Mouse (Mus musculus): ENCODE measurements around the gene Hist1h3f. TPM values are rescaled to one million over a fixed set of nuclear protein-coding genes. Genes with fewer than 3 reads are reported as not detected.

The Hist1h3f gene
- total and polyA plus RNA-seq, 2 experiments from 2014 or later = 0.45 to 441 TPM

GRCm38 (mm10) chr13:23581408-23582218 is 37.8 kb downstream of the Hist1h3f start, which contains the start of gene Hist1h4d:
Hist1h4d (plus strand) TSS chr13:23581598.
- Histone ChIP-seq H3K9ac (replicated peaks; ENCODE audit: low read depth, low read length) (peak within 1 kb of the TSS; percentile 32; the same call in 1 of the 2 replicates), H3K4me1 (ENCODE audit: control insufficient read depth, insufficient read depth) (peaks cover 22% of the 10 kb centered on the region; the same call in 1 of the 2 replicates), H3K27me3 (ENCODE audit: control insufficient read depth, insufficient read depth, low read length) (no peaks in the 10 kb centered on the region), H3K9me3 (replicated peaks; ENCODE audit: control insufficient read depth, low read length) (no peaks in the 10 kb centered on the region), H3K27ac (ENCODE audit: low read depth) (peak within 1 kb of the TSS; percentile 63), H3K4me3 (ENCODE audit: low read depth, low read length) (peak within 1 kb of the TSS; percentile 35), H3K4me2 (ENCODE audit: low read depth, low read length) (peak within 1 kb of the TSS; percentile 57), H3K36me3 (replicated peaks; ENCODE audit: control insufficient read depth, insufficient read depth, low read length) (no peaks in the 10 kb centered on the region)
- peak; percentile 94 for DNase-seq (ENCODE audit: low spot score)
- TF ChIP-seq CTCF (IDR thresholded peaks at IDR 0.05; ENCODE audit: low read depth) (no peak), EP300 (IDR thresholded peaks at IDR 0.05; ENCODE audit: low read depth) (peak; percentile 96)
- ATAC-seq (ENCODE audit: insufficient read depth, low read depth) = peak; percentile 84
- WGBS = under 1% methylated on average over 43 of the region's 43 CpGs

- 29% methylated on average over 6 of the region's 6 CpGs for WGBS
- no peaks in the 10 kb centered on the region for H3K27me3 ChIP-seq (ENCODE audit: control insufficient read depth, insufficient read depth, low read length)
Measured at GRCm38 (mm10) chr13:23582219-23583056, 38.6 kb downstream of the Hist1h3f start.

GRCm38 (mm10) chr13:23583387-23584068 is 39.7 kb downstream of the Hist1h3f start:
- no peak for ATAC-seq (ENCODE audit: insufficient read depth, low read depth)
- no peak overlapping the region for H3K4me3 ChIP-seq (ENCODE audit: low read depth, low read length)
- H3K9me3 ChIP-seq (replicated peaks; ENCODE audit: control insufficient read depth, low read length) = no peaks in the 10 kb centered on the region
- TF ChIP-seq EP300 (IDR thresholded peaks at IDR 0.05; ENCODE audit: low read depth) (no peak), CTCF (IDR thresholded peaks at IDR 0.05; ENCODE audit: low read depth) (no peak)
- peaks cover 24% of the 10 kb centered on the region; the same call in 1 of the 2 replicates for H3K4me1 ChIP-seq (ENCODE audit: control insufficient read depth, insufficient read depth)
- peak overlapping the region; percentile 28; the same call in 1 of the 2 replicates for H3K27ac ChIP-seq (ENCODE audit: low read depth)
- no peak overlapping the region for H3K4me2 ChIP-seq (ENCODE audit: low read depth, low read length)
- no peak for DNase-seq (ENCODE audit: low spot score)
- no peak overlapping the region for H3K9ac ChIP-seq (replicated peaks; ENCODE audit: low read depth, low read length)
- no peaks in the 10 kb centered on the region for H3K27me3 ChIP-seq (ENCODE audit: control insufficient read depth, insufficient read depth, low read length)
- H3K36me3 ChIP-seq (replicated peaks; ENCODE audit: control insufficient read depth, insufficient read depth, low read length) = no peaks in the 10 kb centered on the region

More at GRCm38 (mm10) chr13:23582219-23583056, 38.6 kb downstream of the Hist1h3f start:
- no peaks in the 10 kb centered on the region for H3K9me3 ChIP-seq (replicated peaks; ENCODE audit: control insufficient read depth, low read length)
- H3K4me1 ChIP-seq (ENCODE audit: control insufficient read depth, insufficient read depth) = peaks cover 24% of the 10 kb centered on the region; the same call in 1 of the 2 replicates
- TF ChIP-seq CTCF (IDR thresholded peaks at IDR 0.05; ENCODE audit: low read depth) = no peak
- no peak for TF ChIP-seq EP300 (IDR thresholded peaks at IDR 0.05; ENCODE audit: low read depth)
- ATAC-seq (ENCODE audit: insufficient read depth, low read depth) = no peak
- peak overlapping the region; percentile 57 for H3K4me2 ChIP-seq (ENCODE audit: low read depth, low read length)
- peak overlapping the region; percentile 63 for H3K27ac ChIP-seq (ENCODE audit: low read depth)
- no peaks in the 10 kb centered on the region for H3K36me3 ChIP-seq (replicated peaks; ENCODE audit: control insufficient read depth, insufficient read depth, low read length)
- peak overlapping the region; percentile 32; the same call in 1 of the 2 replicates for H3K9ac ChIP-seq (replicated peaks; ENCODE audit: low read depth, low read length)
- DNase-seq (ENCODE audit: low spot score) = no peak
- H3K4me3 ChIP-seq (ENCODE audit: low read depth, low read length) = peak overlapping the region; percentile 35

- TF ChIP-seq EP300 (IDR thresholded peaks at IDR 0.05; ENCODE audit: low read depth) = no peak
- no peak for TF ChIP-seq CTCF (IDR thresholded peaks at IDR 0.05; ENCODE audit: low read depth)
- peak; percentile 10 for DNase-seq (ENCODE audit: low spot score)
- no peak for ATAC-seq (ENCODE audit: insufficient read depth, low read depth)
- Histone ChIP-seq H3K9ac (replicated peaks; ENCODE audit: low read depth, low read length) (peak overlapping the region; percentile 82), H3K4me1 (ENCODE audit: control insufficient read depth, insufficient read depth) (peaks cover 24% of the 10 kb centered on the region; the same call in 1 of the 2 replicates), H3K27ac (ENCODE audit: low read depth) (peak overlapping the region; percentile 99), H3K9me3 (replicated peaks; ENCODE audit: control insufficient read depth, low read length) (no peaks in the 10 kb centered on the region), H3K4me2 (ENCODE audit: low read depth, low read length) (peak overlapping the region; percentile 74), H3K36me3 (replicated peaks; ENCODE audit: control insufficient read depth, insufficient read depth, low read length) (no peaks in the 10 kb centered on the region), H3K4me3 (ENCODE audit: low read depth, low read length) (peak overlapping the region; percentile 62), H3K27me3 (ENCODE audit: control insufficient read depth, insufficient read depth, low read length) (no peaks in the 10 kb centered on the region)
Measured at GRCm38 (mm10) chr13:23584331-23584730, 40.5 kb downstream of the Hist1h3f start.

GRCm38 (mm10) chr13:23585029-23585441 is 41.2 kb downstream of the Hist1h3f start:
- Histone ChIP-seq H3K4me2 (ENCODE audit: low read depth, low read length) (peak overlapping the region; percentile 74), H3K9ac (replicated peaks; ENCODE audit: low read depth, low read length) (peak overlapping the region; percentile 82), H3K4me1 (ENCODE audit: control insufficient read depth, insufficient read depth) (peaks cover 24% of the 10 kb centered on the region; the same call in 1 of the 2 replicates), H3K27ac (ENCODE audit: low read depth) (peak overlapping the region; percentile 99), H3K27me3 (ENCODE audit: control insufficient read depth, insufficient read depth, low read length) (no peaks in the 10 kb centered on the region), H3K4me3 (ENCODE audit: low read depth, low read length) (peak overlapping the region; percentile 62), H3K9me3 (replicated peaks; ENCODE audit: control insufficient read depth, low read length) (no peaks in the 10 kb centered on the region), H3K36me3 (replicated peaks; ENCODE audit: control insufficient read depth, insufficient read depth, low read length) (no peaks in the 10 kb centered on the region)
- WGBS = under 1% methylated on average over 21 of the region's 21 CpGs
- TF ChIP-seq EP300 (IDR thresholded peaks at IDR 0.05; ENCODE audit: low read depth) (no peak), CTCF (IDR thresholded peaks at IDR 0.05; ENCODE audit: low read depth) (no peak)
- peak; percentile 74 for DNase-seq (ENCODE audit: low spot score)
- peak; percentile 31; the same call in 1 of the 2 replicates for ATAC-seq (ENCODE audit: insufficient read depth, low read depth)
